Mouse (Mus musculus): Measurements from ENCODE around the gene Ccdc130. TPM values are rescaled to one million over a fixed set of nuclear protein-coding genes. Genes with fewer than 3 reads are reported as not detected.

Gene Ccdc130
- total RNA-seq, 2 experiments from 2014 or later = 31.9 to 35.9 TPM

GRCm38 (mm10) chr8:84207811-84208210 is 62.4 kb downstream of the Ccdc130 start:
- no peak for TF ChIP-seq CTCF (conservative IDR thresholded peaks at IDR 0.05)
- Histone ChIP-seq H3K27ac (peak overlapping the region; percentile 55; the same call in 1 of the 2 replicates), H3K4me3 (no peak overlapping the region)
- no peak for DNase-seq (ENCODE audit: low spot score in 2 of 2)

Small RNA genes within 50 kb of the gene (microRNA-seq; reads per million reads assigned to microRNA genes)
- gene Mir23a (6,844 to 11,668 reads per million in 2 experiments), gene Mir24-2 (0 reads per million in 2 experiments), gene Mir27a (110 to 211 reads per million in 2 experiments), gene Mir3074-2 (0 reads per million in 2 experiments)

Other genes starting within 250 kb of the Ccdc130 start
- 1 to 10 TPM; 2.8 TPM for gene Palm3, start 248.9 kb downstream of the Ccdc130 start, total RNA-seq (2021)
- 1 to 10 TPM; 2.0 TPM for gene Il27ra, start 227.8 kb downstream of the Ccdc130 start, total RNA-seq (2021)
- gene Rln3, start 225.4 kb downstream of the Ccdc130 start, total RNA-seq (2021) = not detected
- 1 to 10 TPM; 4.2 to 6.7 TPM for gene Gm10643, start 205.2 kb downstream of the Ccdc130 start, total RNA-seq (2021)
- 10 to 100 TPM; 28.7 to 33.3 TPM for gene Rfx1, start 203.5 kb downstream of the Ccdc130 start, total RNA-seq (2021)
- gene Dcaf15, start 165.6 kb downstream of the Ccdc130 start, total RNA-seq (2021) = 10 to 100 TPM; 21.2 to 22.5 TPM
- not detected for gene Podnl1, start 144.4 kb downstream of the Ccdc130 start, total RNA-seq (2021)
- 10 to 100 TPM; 53.2 to 57.8 TPM for gene Cc2d1a, start 122.4 kb downstream of the Ccdc130 start, total RNA-seq (2021)
- gene 4930432K21Rik, start 122.4 kb downstream of the Ccdc130 start, total RNA-seq (2021) = 1 to 10 TPM; 2.1 to 2.9 TPM
- gene Nanos3, start 85.2 kb downstream of the Ccdc130 start, total RNA-seq (2021) = 1 to 10 TPM; 2.6 to 5.0 TPM
- 10 to 100 TPM; 18.0 to 19.3 TPM for gene Zswim4, start 33.3 kb downstream of the Ccdc130 start, total RNA-seq (2021)
- gene D8Ertd738e, start 20.7 kb downstream of the Ccdc130 start, total RNA-seq (2021) = 100 to 1,000 TPM; 143 to 146 TPM
- gene Mri1, start 13.1 kb downstream of the Ccdc130 start, total RNA-seq (2021) = 10 to 100 TPM; 19.0 to 21.9 TPM
- 100 to 1,000 TPM; 207 to 219 TPM for gene Cacna1a, start 118.1 kb upstream of the Ccdc130 start, total RNA-seq (2021)